Comparison of ENCODE assay signal across 8 mouse cellular contexts in genomic region chr10:82909382-82909781, GRCm38 (mm10). TPM values are rescaled to one million over a fixed set of nuclear protein-coding genes. Genes with fewer than 3 reads are reported as not detected.
DNase-seq lines count a peak whose midpoint lies in the region; ATAC-seq and TF ChIP-seq lines count a peak whose summit lies in the region.

No protein-coding gene starts in this region.

- WGBS in embryonic facial prominence, embryonic 15.5 days: 12% methylated on average over 9 of the region's 9 CpGs
- 19% methylated on average over 9 of the region's 9 CpGs for WGBS in lung, adult 2 months
- WGBS in olfactory bulb, adult 2 months: 11% methylated on average over 9 of the region's 9 CpGs

- no peaks in the 10 kb centered on the region for H3K36me3 ChIP-seq in E14TG2a.4 (ENCODE audit: insufficient read depth, low read length)
- no peaks in the 10 kb centered on the region for H3K36me3 ChIP-seq in embryonic facial prominence, embryonic 15.5 days

- no peak overlapping the region for H3K4me3 ChIP-seq in E14TG2a.4 (replicated peaks; ENCODE audit: low read length)
- H3K4me3 ChIP-seq in embryonic facial prominence, embryonic 15.5 days (replicated peaks): 0 out of 2 replicates have a peak overlapping the region, but pooled peaks have one; percentile 6
- H3K4me3 ChIP-seq in lung, adult 2 months (replicated peaks; ENCODE audit: extremely low read depth, low read depth, low read length): no peak overlapping the region
- H3K4me3 ChIP-seq in olfactory bulb, adult 2 months (ENCODE audit: insufficient read depth, low read depth, low read length): no peak overlapping the region; the same call in 1 of the 2 replicates

- no peak overlapping the region for H3K9ac ChIP-seq in embryonic facial prominence, embryonic 15.5 days

- TF ChIP-seq POLR2A in lung, adult 2 months (IDR thresholded peaks at IDR 0.05; ENCODE audit: borderline replicate concordance, extremely low read depth, low read depth, low read length): no peak
- TF ChIP-seq POLR2A in olfactory bulb, adult 2 months (IDR thresholded peaks at IDR 0.05; ENCODE audit: insufficient read depth, low read depth, low read length): no peak

- intact Hi-C loops in heart, postnatal 14 days (cut with DNase I): loop anchor here (2.0 to 10.0 kb wide), 6 partner anchors 188 to 595 kb away; partner anchors contain the start of gene D10Wsu102e

- H3K4me2 ChIP-seq in embryonic facial prominence, embryonic 15.5 days (replicated peaks): peak overlapping the region; percentile 32; the same call in 1 of the 2 replicates

- peak; percentile 85 for TF ChIP-seq CTCF in E14TG2a.4 (conservative IDR thresholded peaks at IDR 0.05; ENCODE audit: low read length)
- peak; percentile 49 for TF ChIP-seq CTCF in lung, adult 2 months (IDR thresholded peaks at IDR 0.05; ENCODE audit: insufficient read depth, low read length)
- peak; percentile 8; the same call in 1 of the 2 replicates for TF ChIP-seq CTCF in olfactory bulb, adult 2 months (IDR thresholded peaks at IDR 0.05; ENCODE audit: insufficient read depth, low read depth, low read length)

- peaks cover 5% of the 10 kb centered on the region for H3K4me1 ChIP-seq in E14TG2a.4 (replicated peaks; ENCODE audit: low read depth, low read length)
- H3K4me1 ChIP-seq in embryonic facial prominence, embryonic 15.5 days: peaks cover 4% of the 10 kb centered on the region; the same call in 1 of the 2 replicates
- no peaks in the 10 kb centered on the region for H3K4me1 ChIP-seq in lung, adult 2 months (ENCODE audit: control insufficient read depth, insufficient read depth, low read length)
- H3K4me1 ChIP-seq in olfactory bulb, adult 2 months (ENCODE audit: control insufficient read depth, insufficient read depth, low read length): 0 out of 2 replicates have a peak, but pooled peaks cover 3% of the 10 kb centered on the region

- H3K9me3 ChIP-seq in E14TG2a.4 (ENCODE audit: low read length): no peaks in the 10 kb centered on the region
- no peaks in the 10 kb centered on the region for H3K9me3 ChIP-seq in embryonic facial prominence, embryonic 15.5 days (replicated peaks)

- ATAC-seq in embryonic facial prominence, embryonic 15.5 days (ENCODE audit: insufficient number of reproducible peaks, low FRiP score, low TSS enrichment, low read depth): no peak

- H3K27me3 ChIP-seq in E14TG2a.4 (ENCODE audit: insufficient read depth, low read length): 0 out of 2 replicates have a peak, but pooled peaks cover 3% of the 10 kb centered on the region
- H3K27me3 ChIP-seq in embryonic facial prominence, embryonic 15.5 days: no peaks in the 10 kb centered on the region

- peak; percentile 64 to 75 for DNase-seq in adrenal gland, postnatal 36 days
- peak; percentile 65 to 79 for DNase-seq in heart, postnatal 14 days
- peak; percentile 60 to 85 for DNase-seq in kidney, postnatal 36 days
- DNase-seq in lung, adult 2 months: peak; percentile 51
- DNase-seq in thymus, postnatal 36 days: peak; percentile 50 to 65

- no peak overlapping the region for H3K27ac ChIP-seq in embryonic facial prominence, embryonic 15.5 days (replicated peaks)
- no peak overlapping the region for H3K27ac ChIP-seq in olfactory bulb, adult 2 months (ENCODE audit: insufficient read depth, low read depth, low read length)

RNA-seq across cellular contexts. Expression of gene Eid3, which starts 43.0 kb away (rescaled TPM):
- 1 to 10 TPM; 1.9 to 2.5 TPM for total RNA-seq in adrenal gland, postnatal 36 days (2021)
- 0.55 and 0.65 TPM in 2 replicates for polyA plus RNA-seq in embryonic facial prominence, embryonic 15.5 days (2015; fragmentation: Nextera tagmentation; extraction: Ambion mirVana)
- total RNA-seq in heart, postnatal 14 days (2021): 1 to 10 TPM; 1.1 to 1.3 TPM
- 0.28 and 0.37 TPM in 2 replicates for polyA plus RNA-seq in lung, adult 2 months (2012; rRNA removed)
- not detected in 2 replicates for polyA plus RNA-seq in olfactory bulb, adult 2 months (2012; ENCODE audit: insufficient read depth, insufficient read length, low replicate concordance, missing spikeins)

Comparison
In these comparisons a context has a peak if more than half of its experiments do, and no peak if none do; other contexts are left out.
1. CTCF ChIP-seq: peak in every context shown above with its lines; median percentile 85 in E14TG2a.4; 49 in lung, adult 2 months; 8 in olfactory bulb, adult 2 months.